Mouse (Mus musculus) forebrain, embryonic 11.5 days (tissue): ENCODE data around the gene Dnmt1. TPM values are rescaled to one million over a fixed set of nuclear protein-coding genes. Genes with fewer than 3 reads are reported as not detected.

Experiments used
- ATAC-seq: fragments of 200-750 bp; cut with Nextera tagmentation; replicated peaks from 2 replicates; pipeline ENCODE4 v1.8.0; 2017; ENCODE audit warnings: moderate TSS enrichment; ENCODE audit not compliant: low FRiP score
- DNase-seq: peaks from one replicate; pipeline ENCODE4 v3.0.0-alpha.2; 2017; ENCODE audit warnings: low spot score
- H3K27ac ChIP-seq: fragments of 300-500 bp; sonication (generic); 2 replicates; pipeline ENCODE4 v1.5.1; 2014; ENCODE audit warnings: low read depth, low read length
- H3K27me3 ChIP-seq: fragments of 300-500 bp; sonication (generic); 2 replicates; pipeline ENCODE4 v1.6.1; 2014; ENCODE audit warnings: mild to moderate bottlenecking, low read length, mixed read lengths; ENCODE audit not compliant: control insufficient read depth, insufficient read depth
- H3K36me3 ChIP-seq: fragments of 300-500 bp; sonication (generic); 2 replicates; pipeline ENCODE4 v1.6.1; 2014; ENCODE audit warnings: mild to moderate bottlenecking, low read length, moderate library complexity, mixed read lengths; ENCODE audit not compliant: control insufficient read depth, insufficient read depth
- H3K4me1 ChIP-seq: fragments of 300-500 bp; sonication (generic); replicated peaks from 2 replicates; pipeline ENCODE4 v1.6.1; 2014; ENCODE audit warnings: low read length, mixed read lengths; ENCODE audit not compliant: control insufficient read depth, insufficient read depth
- H3K4me2 ChIP-seq: fragments of 300-500 bp; sonication (generic); 2 replicates; pipeline ENCODE4 v1.6.1; 2014; ENCODE audit warnings: low read depth, mild to moderate bottlenecking, low read length, moderate library complexity, mixed read lengths; ENCODE audit not compliant: severe bottlenecking
- H3K4me3 ChIP-seq: fragments of 300-500 bp; sonication (generic); 2 replicates; pipeline ENCODE4 v1.5.1; 2014; ENCODE audit warnings: low read depth, low read length
- H3K9ac ChIP-seq: fragments of 300-500 bp; sonication (generic); 2 replicates; pipeline ENCODE4 v1.6.1; 2014; ENCODE audit warnings: low read length
- H3K9me3 ChIP-seq: fragments of 300-500 bp; sonication (generic); 2 replicates; pipeline ENCODE4 v1.6.1; 2016; ENCODE audit warnings: low read length, mixed read lengths; ENCODE audit not compliant: control insufficient read depth
- WGBS: fragments of 180-500 bp; shearing (Covaris S2); extraction: QIAGEN DNeasy Blood & Tissue Kit; methylation state at CpG from one replicate; pipeline ENCODE4 v1.1.7; 2014; 5-methylcytosine and 5-hydroxymethylcytosine counted together
- polyA plus RNA-seq: library from polyadenylated mRNA; unstranded; fragments of >200 nt; fragmentation: Nextera tagmentation; extraction: Ambion mirVana; gene quantifications from 2 replicates; pipeline ENCODE4 v1.2.1, GENCODE M21; 2014

Dnmt1 gene
- polyA plus RNA-seq, 1 experiment from 2014 or later, result 94.8 TPM

DNA sequence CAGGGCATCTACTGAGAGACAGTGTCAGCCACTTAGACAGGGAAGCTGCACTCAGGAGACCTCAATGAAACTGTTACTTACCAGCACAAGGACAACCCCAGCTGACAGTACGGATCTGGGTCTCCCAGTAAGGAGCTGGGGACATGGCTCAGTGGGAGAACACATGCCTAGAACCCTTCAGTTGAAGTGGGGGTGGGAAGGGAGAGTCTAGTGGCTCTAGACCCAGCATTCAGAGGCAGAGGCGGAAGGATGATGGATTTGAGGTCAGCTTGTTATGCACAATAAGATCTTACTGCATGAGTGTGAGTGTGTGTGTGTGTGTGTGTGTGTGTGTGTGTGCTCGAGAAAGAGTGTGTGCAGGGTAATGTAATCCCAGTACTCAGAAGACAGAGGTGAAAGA lies 22.5 kb upstream of the Dnmt1 start:
- no peak overlapping the region for H3K4me3 ChIP-seq
- no peak overlapping the region for H3K9ac ChIP-seq
- no peaks in the 10 kb centered on the region for H3K9me3 ChIP-seq
- no peaks in the 10 kb centered on the region for H3K36me3 ChIP-seq
- H3K27ac ChIP-seq, result no peak overlapping the region
- no peak for DNase-seq
- H3K4me1 ChIP-seq, result no peaks in the 10 kb centered on the region
- H3K27me3 ChIP-seq, result no peaks in the 10 kb centered on the region
- WGBS, result 75% methylated on average over 3 of the region's 3 CpGs
- no peak for ATAC-seq
- H3K4me2 ChIP-seq, result no peak overlapping the region

DNA sequence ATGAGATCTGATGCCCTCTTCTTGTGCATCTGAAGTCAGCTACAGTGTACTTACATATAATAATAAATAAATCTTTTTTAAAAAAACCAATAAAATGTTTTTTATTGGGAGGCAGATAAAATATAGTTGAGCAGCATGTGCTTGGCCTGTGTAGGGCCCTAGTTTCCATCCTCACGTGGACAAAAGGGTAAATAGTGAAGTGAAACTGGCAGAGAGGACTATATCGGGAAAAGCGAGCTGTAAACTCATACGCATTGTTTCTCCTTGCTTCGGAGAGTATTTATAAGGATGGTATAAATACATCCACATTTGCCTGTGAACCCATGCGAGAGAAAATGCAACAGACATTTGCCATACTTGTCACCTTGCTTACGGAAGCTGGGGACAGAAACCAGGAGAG lies 20.1 kb upstream of the Dnmt1 start:
- ATAC-seq, result no peak
- Histone ChIP-seq H3K36me3 (no peaks in the 10 kb centered on the region), H3K4me3 (no peak overlapping the region), H3K27ac (no peak overlapping the region), H3K4me1 (no peaks in the 10 kb centered on the region; the same call in 1 of the 2 replicates), H3K9me3 (no peaks in the 10 kb centered on the region), H3K27me3 (no peaks in the 10 kb centered on the region), H3K9ac (no peak overlapping the region), H3K4me2 (no peak overlapping the region)
- 91% methylated on average over 7 of the region's 7 CpGs for WGBS
- DNase-seq, result no peak

DNA sequence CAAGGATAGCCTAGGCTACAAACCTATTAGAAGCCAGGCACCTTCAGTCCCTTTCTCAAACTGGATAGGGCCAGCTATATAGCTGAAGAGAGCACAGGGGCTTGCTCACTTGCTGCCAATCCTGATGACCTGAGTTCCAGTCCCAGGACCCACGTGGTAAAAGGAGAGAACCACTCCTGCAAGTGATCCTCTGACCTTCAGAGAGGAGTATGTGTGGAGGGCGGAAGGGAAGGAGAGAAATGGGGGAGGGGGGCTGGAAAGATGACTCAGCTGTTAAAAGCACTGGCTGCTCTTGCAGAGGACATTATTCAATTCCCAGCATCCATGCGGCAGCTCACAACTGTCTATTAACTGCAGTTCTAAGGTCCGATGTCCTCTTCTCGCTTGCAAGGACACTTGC lies 19.5 kb upstream of the Dnmt1 start:
- Histone ChIP-seq H3K9me3 (no peaks in the 10 kb centered on the region), H3K4me1 (no peaks in the 10 kb centered on the region; the same call in 1 of the 2 replicates), H3K4me2 (no peak overlapping the region), H3K4me3 (no peak overlapping the region), H3K36me3 (no peaks in the 10 kb centered on the region), H3K9ac (no peak overlapping the region), H3K27me3 (no peaks in the 10 kb centered on the region), H3K27ac (no peak overlapping the region)
- ATAC-seq, result no peak
- WGBS, result 73% methylated on average over 5 of the region's 5 CpGs
- no peak for DNase-seq

DNA sequence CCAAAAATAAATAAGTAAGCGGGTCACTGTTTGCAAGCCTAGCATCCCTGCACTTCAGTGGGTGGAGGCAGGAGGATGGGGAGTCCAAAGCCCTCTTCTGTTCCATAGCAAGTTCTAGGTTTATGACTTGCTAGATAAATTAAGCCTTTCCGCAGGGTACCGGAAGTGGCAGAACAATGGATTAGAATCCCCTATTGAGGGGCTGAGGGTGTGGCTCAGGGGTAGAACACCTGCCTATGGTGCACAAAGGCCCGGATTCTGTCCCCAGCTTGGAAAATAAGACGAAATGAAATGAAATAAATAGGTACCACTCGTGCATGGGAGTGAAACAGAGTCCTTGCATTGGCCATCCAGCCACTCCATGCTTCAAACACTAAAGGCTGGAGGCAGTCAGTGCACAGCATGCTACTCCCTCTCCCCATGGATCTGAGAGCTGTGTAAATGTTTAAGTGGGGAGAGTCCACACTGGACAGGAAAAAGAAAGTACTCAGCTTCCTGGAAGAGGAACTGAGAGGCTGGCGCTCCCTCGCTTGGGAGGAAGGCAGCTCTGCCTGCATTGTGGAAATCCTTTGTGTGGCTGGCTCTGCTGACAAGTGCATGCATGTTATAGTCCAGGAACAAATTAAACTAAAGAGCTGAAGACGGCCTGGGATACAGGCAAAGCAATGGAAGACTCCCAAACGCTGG lies 18.9 kb upstream of the Dnmt1 start:
- Histone ChIP-seq H3K9me3 (no peaks in the 10 kb centered on the region), H3K4me3 (no peak overlapping the region), H3K36me3 (no peaks in the 10 kb centered on the region), H3K9ac (no peak overlapping the region), H3K27ac (no peak overlapping the region), H3K27me3 (no peaks in the 10 kb centered on the region), H3K4me2 (no peak overlapping the region), H3K4me1 (no peaks in the 10 kb centered on the region; the same call in 1 of the 2 replicates)
- DNase-seq (no peak), ATAC-seq (no peak)
- WGBS, result 61% methylated on average over 10 of the region's 10 CpGs

DNA sequence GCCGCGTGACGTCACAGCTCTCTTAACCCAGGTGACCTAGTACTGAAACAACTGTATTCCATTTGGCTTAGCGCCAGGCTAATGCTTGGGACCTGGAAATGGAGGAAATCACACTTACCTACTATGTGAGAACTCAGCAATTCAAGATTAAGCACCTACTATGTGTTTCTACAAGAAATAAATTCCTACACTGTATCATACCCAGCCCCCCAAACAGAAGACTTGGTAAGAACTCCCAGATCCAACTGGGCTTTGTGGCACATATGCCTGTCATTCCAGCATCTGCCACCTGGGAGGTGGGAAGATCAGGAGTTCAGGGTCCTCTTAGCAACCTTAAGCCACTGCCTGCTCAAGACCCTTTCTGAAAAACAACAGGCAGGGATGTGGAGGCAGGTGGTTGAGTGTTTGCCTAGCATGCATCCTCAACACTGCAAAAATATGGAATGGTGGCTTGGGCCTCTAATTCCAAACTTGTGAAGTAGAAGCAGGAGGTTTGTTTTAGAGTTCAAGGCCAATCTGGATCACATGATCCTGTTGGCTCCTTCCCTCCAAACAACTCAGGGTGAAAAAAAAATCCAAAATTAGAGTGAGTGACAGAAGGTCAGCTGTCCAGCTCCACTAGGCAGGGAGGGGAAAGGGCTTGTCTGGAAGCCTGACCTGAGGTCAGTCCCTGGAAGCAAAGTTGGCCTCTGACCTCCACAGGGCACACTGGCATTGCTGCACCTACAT lies 17.4 kb upstream of the Dnmt1 start:
- Histone ChIP-seq H3K9me3 (no peaks in the 10 kb centered on the region), H3K27ac (no peak overlapping the region), H3K27me3 (no peaks in the 10 kb centered on the region), H3K9ac (peak overlapping the region; percentile 74; the same call in 1 of the 2 replicates), H3K36me3 (no peaks in the 10 kb centered on the region), H3K4me3 (peak overlapping the region; percentile 72), H3K4me2 (peak overlapping the region; percentile 98), H3K4me1 (peaks cover 7% of the 10 kb centered on the region; the same call in 1 of the 2 replicates)
- DNase-seq (no peak), ATAC-seq (0 out of 2 replicates have a peak, but pooled peaks have one; percentile 7)
- 4% methylated on average over 4 of the region's 4 CpGs for WGBS

DNA sequence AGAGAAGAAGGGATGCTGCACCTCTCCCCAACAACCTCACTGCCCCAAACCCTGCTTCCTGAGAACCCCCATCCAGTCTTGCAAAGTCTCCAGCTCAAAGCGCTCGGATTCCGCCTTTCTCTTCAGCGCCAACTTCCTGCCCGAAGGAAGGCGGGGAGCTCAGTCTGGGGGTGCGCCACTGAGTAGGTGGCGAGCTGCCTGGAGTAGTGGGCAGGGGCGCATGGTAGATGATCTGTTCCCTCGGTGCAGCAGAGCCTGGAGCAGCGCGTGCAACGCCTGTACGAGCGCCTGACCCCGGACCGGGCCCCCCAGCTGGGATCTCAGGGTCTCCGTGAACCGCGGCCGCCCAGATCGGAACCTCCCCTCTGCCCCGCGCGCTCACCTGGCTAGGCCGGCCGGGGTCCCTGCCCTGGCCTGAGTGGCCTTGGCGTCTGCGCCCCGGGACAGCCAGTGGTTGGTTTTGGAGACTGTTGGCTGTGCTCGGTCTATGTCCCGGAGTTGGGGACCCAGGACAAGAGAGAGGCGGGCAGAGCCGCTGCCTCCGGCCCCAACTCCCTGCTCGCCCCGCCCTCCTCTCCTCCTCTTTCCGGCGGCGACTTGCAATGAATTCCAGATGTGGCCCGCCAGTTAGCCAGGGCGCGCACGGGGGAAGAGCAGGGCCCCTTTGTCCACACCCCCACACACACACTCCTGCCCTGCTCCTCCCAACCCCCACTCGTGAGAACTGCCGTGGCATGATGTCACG lies 16.7 kb upstream of the Dnmt1 start, which contains the start of gene S1pr2:
S1pr2 (minus strand) TSS at position 566 of the 745 bp plus-strand sequence.
- peak within 1 kb of the TSS; percentile 74 for H3K9ac ChIP-seq
- H3K4me1 ChIP-seq, result peaks cover 7% of the 10 kb centered on the region; the same call in 1 of the 2 replicates
- under 1% methylated on average over 43 of the region's 47 CpGs for WGBS
- H3K9me3 ChIP-seq, result no peaks in the 10 kb centered on the region
- peak; percentile 83 for ATAC-seq
- H3K4me2 ChIP-seq, result peak within 1 kb of the TSS; percentile 98
- no peaks in the 10 kb centered on the region for H3K27me3 ChIP-seq
- peak within 1 kb of the TSS; percentile 19; the same call in 1 of the 2 replicates for H3K27ac ChIP-seq
- DNase-seq, result peak; percentile 92
- H3K36me3 ChIP-seq, result no peaks in the 10 kb centered on the region
- H3K4me3 ChIP-seq, result peak within 1 kb of the TSS; percentile 72

DNA sequence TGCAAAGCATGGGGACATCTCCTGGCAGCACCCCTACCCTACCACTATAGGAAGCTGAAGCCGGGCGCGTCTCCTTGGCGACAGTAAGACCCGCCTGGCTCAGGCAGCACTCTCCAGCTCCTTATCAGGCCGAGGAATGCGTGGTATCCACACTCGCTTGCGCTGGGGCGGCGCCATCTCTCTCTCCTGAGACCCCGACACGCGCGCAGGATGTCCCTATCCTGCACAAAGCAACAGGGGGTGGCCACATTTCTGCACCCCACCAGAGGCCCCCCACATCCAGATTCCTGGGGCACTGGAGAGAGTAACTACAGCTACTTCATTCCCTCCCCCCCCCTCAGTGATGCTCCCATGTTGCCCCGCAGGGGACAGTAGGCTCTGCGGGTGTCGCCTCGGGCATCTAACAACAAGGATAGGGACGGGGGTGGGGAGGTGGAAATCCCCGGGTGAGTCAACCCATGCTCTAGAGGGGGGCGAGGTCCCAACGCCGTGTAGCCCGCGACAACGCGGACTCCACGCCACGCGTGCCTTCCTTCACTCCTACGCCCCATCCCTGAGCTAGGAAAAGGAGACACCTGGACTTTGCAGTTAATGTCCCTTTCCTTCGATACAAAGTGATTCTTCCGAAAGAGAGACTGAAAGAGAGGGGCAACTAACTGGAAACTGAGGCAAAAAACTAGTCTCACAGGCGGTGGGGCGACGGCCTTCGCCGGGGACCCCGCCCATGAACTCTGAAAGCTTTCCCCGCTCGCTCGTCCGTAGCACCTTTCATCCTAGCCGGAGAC lies 15.9 kb upstream of the Dnmt1 start:
- DNase-seq (peak; percentile 76), ATAC-seq (peak; percentile 46)
- no peaks in the 10 kb centered on the region for H3K9me3 ChIP-seq
- H3K27me3 ChIP-seq, result no peaks in the 10 kb centered on the region
- H3K27ac ChIP-seq, result peak overlapping the region; percentile 19; the same call in 1 of the 2 replicates
- peak overlapping the region; percentile 74 for H3K9ac ChIP-seq
- peaks cover 7% of the 10 kb centered on the region; the same call in 1 of the 2 replicates for H3K4me1 ChIP-seq
- WGBS, result under 1% methylated on average over 45 of the region's 45 CpGs
- peak overlapping the region; percentile 72 for H3K4me3 ChIP-seq
- H3K36me3 ChIP-seq, result no peaks in the 10 kb centered on the region
- H3K4me2 ChIP-seq, result peak overlapping the region; percentile 98

DNA sequence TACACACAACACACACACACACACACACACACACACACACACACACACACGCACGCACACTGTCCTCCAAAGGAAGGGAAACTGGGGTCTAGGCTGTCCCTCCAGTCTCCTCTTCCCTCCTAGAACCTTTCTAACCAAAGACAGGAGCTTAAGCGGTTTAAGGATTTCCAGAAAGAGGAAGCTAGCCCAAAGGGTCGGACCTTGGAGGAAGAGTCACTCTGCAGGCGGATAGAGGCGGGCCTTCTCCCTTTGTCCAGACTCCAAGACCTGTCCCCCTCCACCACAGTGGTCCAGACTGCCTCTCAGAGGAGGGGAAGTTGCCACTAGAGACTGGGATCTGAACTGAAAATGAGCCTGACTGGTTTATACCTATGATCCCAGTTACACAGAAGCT lies 14.0 kb upstream of the Dnmt1 start:
- Histone ChIP-seq H3K27ac (no peak overlapping the region), H3K9ac (0 out of 2 replicates have a peak overlapping the region, but pooled peaks have one; percentile 13), H3K4me1 (peaks cover 7% of the 10 kb centered on the region; the same call in 1 of the 2 replicates), H3K4me2 (no peak overlapping the region), H3K27me3 (no peaks in the 10 kb centered on the region), H3K36me3 (no peaks in the 10 kb centered on the region), H3K4me3 (no peak overlapping the region), H3K9me3 (no peaks in the 10 kb centered on the region)
- DNase-seq (no peak), ATAC-seq (no peak)
- WGBS, result 60% methylated on average over 6 of the region's 6 CpGs
